Mouse (Mus musculus) kidney, postnatal 14 days (tissue): ENCODE data around the gene Ssbp1.

Source experiments
- DNase-seq: peaks from one replicate; pipeline ENCODE4 v3.0.0; 2022; ENCODE audit warnings: mixed read lengths

Ssbp1 gene

DNA sequence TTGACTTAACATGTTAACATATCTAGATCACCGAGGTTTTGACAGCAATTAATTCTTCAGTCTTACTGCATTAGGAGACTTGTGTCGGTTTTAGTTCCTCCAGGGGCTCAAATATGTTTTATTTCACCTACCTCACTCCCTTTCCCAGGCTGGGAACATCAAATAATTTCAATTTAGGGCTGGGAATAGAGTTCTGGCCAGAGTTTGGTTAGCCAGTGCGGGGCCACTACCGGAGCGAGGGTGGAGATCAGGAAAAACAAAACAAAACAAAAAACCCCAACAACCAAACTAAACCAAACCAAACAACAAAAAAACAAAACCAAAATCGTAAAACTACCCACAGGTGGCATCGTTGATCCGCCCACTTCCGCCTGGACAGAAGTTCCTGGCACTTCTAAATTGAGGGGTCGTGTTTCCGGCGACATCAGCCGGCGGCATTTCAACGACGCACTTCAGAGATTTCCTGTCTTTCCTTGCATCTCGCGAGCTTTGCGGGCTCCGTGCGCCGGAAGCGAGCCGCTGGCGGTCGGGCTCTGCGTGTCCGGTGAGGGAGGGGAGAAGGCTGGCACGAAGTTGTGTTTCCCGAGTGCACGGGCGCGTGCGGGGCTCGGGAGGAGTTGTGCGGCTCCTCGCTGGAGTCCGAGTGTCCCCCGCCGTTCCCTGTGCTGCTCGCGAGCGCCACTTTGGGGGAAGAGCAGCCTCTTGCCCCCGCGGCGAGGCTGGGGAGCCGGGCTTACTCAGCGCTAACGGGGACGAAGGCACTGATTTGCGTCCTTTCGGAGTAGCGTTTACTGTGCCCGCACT is at the start of gene Ssbp1:
Gene Ssbp1, plus strand, starts transcription at position 437 of the 804 bp plus-strand sequence.
- DNase-seq, result peak; percentile 95

DNA sequence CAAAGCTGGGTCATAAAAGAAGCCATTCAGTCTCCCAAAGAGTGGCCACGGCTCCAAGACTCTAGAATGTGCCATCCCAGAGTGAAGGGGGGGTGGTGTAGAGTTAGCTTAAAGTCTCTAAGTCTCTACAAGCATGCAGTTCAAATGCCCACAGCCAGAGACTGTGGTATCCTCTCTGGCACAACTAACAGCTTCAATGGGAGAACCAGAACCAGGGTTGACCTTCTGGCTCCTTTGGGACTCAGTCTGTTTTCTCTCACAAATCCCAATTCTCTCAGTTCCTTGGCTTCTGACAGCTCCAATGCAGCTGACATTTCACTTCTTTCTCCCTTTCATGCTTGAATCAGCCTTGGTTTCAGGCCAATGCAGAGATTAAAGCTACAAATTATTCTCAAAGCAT is 48.1 kb upstream of the Ssbp1 start:
- no peak for DNase-seq

DNA sequence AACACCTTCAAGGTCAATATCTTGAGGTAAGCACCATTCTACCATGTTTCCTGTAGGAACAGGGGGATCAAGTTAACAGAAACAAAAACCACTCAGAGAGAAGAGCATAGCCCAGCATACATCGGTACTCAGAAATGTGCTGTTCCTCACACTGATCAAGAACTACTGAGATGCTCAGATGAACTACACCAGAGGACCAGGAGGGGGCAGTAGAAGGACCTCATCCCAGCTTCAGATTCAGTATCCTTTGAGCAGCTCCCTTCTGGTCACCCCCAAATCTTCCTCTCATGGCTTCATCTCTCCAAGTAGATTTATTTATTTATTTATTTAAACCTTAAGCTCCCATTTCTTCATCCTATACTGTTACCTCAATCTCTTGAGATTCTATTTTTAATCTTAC is 47.4 kb upstream of the Ssbp1 start:
- peak; percentile 39 for DNase-seq

DNA sequence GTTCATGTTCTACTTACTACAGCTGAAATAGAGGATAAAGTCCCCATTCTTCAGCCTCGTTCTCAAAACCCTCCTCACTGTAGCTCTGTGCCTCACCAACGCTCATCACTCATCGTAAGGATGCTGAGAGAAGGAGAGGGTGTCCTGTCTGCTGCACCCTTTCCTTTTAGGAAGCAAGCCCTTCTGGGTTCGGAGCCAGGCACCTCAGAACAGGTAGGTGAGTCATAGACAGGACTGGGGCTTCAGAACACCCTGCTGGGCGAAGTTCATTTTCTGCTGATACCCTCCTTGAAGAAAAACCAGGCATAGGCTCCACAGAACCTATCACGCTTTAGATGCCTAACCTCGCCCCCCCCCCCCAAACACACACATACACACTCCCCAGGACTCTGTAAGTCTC is 43.7 kb upstream of the Ssbp1 start:
- DNase-seq, result no peak

DNA sequence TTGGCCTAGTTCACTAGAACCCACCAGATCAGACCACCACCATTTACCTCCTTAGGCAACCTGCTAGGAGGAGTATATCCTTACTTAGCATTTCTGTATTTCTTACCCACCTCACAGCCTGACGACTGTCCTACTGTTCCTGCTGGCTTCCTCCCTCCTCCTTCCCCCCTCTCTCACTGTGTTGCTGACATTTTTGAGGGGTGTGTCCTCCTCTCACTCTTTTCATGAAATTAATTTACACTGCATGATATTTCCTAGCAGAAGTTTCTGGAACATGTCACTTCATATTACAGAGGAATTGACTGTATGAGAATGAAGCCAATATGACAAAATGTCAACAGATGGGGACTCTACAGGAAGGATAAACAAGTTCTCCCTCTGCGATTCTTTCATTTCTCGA is 42.5 kb upstream of the Ssbp1 start:
- DNase-seq, result no peak

DNA sequence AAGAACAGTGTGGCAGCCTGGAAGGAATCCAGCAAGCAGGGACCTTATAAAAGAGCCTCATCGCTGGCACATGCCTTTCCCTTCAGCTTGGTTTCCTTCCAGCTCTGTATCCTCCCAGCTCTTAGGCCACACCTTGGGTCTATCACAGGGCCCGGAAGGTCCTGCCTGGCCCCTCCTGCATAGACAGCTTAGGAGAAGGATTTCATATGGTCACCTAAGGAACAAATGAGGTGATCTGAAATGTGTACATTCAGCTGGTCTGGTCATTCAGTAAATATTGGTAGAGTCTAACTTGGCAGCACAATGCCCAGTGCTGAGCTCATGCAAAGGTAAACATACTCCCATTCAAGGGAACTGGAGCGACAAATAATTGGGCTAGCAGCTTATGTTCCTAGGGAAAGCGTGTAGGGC is 41.6 kb upstream of the Ssbp1 start:
- no peak for DNase-seq

DNA sequence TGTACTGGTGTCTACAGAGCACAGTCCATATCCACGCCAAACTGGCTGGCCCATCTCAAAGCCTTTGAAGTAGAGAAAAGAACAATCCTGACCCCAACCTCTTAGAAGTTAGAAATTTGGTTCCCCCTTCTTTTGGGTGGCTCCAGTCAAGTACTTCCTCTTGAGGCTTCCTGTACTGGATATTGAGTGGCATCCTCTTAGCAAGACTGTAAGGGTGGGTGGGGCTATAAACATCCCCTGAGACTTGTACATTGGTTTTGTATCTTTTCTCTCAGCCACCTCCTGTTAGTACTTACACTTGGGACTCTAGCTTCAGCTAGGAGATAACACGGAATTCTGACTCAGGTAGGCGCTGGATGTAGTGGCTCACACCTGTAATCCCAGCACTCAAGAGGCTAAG is 40.9 kb upstream of the Ssbp1 start:
- DNase-seq, result no peak

DNA sequence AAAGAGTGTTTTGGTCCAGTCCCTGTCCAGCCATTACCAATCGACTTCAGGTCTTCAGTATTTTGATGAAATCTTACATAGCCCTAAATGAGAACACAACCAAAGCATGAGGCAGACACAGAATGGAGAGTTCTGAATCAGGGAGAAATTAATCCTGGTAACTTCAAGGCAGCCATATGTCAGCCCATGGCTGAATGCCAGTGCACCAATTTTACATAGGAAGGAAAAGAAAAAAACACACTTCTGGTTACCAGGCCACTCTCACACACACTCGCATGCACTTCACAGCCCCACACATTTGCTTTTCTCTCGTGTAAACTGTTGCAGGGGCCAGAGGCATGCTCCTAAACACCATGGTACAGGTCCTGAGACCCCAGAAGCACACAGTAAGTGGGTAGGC is 40.3 kb upstream of the Ssbp1 start:
- DNase-seq, result no peak

DNA sequence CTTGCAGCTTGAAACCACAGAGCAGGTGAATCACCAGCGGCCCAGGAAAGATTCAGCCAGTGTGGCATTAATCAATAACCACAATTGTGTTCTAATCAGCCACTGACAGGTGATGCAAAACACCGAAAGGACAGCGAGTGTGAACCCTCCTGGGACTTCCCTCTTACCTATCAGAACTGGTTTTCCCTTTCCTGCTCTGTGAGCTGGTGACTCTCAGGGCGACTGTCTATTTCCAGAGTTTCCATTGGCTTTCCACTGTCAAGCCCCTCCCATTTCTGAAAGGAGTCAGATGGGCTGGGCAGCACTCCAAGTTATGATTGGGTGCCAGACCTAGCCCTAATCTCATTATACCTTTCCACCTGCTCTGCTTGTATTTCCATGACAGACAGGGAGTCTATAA is 39.8 kb upstream of the Ssbp1 start:
- no peak for DNase-seq

DNA sequence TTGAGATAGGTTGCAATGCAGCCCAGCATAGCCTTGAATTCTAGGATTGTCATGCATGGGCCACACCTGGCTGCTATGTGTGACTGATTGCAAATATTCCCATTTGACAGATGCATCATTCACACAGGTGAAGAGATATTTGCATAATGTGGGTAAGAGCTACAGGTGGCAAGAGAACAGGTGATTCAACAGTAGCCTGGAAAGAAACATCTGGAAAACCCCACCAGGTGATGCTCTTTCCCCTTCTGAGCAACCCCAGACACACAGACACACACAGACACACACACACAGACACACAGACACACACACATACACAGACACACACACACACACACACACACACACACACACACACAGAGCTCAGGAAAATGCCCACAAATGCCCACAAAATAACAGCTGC is 39.3 kb upstream of the Ssbp1 start:
- DNase-seq, result no peak

DNA sequence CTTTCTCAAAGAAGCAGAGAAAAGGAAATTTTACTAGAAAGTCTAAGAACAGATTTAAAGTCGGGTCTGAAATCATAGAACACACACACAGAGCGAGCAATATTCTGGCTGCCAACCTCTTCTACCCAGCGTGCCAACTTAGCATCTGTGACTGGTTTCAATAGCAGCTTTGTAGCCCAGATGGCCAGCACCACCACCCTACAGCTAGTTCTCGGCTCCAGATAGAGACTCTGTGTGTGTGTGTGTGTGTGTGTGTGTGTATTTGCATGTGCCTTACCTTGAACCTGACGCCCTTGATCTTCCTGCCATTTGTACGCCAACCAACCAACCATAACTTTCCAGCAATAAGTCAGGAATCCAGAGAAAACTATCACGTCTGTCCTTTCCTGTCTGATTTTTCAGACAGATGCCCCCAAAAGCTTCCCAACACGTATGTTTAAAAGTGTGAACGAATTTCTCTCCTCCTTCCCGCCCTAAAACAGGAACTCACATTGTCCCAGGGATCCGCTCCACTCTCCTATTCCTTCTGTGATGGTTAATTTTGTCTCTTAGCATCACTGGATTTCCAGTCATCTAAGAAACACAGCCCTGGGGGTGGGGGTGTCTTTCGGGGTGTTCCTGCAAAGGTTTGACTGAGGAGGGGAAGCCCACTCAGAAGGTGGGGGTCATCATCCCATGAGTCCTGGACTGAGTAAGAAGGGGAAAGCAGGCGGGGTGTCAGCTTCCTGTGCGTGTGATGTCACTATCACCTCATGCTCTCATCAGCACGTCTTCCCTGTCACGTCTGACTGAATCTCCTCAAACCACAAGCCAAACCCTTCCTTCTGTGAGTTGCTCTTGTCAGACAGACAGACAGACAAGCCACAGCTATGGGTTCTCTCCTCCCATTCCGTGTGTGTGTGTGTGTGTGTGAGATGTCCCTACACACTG is 38.5 kb upstream of the Ssbp1 start:
- DNase-seq, result no peak

DNA sequence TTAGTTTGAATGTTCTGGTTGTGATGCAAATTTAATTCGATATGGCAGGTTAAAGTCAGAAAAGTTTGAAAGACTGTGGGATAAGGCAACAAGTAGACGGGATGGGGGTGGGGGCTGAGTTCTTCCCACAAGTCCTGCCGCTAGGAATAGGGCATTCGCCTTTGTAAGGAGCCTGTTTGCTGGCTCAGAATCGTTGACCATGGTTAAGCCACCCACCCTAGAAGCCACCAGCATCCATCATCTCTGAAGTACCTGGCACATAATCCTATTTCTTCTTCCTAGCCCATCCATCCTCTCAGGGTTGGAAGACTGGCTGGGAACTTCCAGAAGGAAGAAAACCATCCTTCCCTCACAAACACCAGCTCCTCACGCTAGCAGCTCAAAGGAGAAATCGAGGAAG is 36.5 kb upstream of the Ssbp1 start:
- DNase-seq, result no peak

DNA sequence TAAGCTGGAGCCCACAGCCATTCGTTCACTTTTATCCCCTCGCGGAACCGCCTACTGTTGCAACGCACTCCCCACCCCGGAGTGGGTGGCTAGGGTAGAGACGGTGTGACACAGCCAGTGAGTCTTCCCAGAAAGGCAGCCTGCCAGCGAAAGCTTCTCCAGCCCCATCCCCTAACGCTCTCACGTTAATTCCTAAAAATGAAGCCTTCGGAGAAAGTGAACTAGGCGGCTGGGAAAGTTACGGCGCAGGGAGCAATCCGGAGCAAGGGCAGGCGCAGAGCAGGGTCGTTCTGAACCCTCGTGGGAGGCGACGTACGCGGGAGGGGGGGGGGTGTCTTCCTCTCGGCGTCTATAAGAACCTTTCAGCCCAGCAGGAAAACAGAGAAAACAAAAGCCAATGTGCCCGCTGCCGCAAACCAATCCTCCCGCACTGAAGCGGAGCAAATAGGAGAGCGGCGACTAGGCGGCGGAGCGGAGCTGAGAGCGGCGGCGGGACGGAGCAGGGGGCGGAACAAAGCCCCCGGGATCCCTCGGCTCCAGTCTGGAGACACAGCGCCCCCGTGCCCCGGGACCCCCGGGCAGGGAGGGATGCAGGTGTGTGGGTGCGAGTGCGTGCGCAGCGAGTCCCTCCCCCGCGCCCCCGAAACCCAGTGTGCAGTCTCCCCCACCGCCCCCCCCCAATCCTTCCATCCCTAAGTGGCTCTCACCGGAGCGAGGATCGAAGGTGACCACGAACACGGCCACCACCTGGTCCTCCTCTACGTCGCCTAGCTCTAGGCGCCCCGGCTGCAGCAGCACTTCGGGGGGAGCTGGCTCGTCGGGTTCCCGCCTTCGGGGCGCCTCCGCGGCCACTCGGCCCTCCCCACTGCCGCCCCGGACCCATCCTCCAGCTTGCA is 35.8 kb upstream of the Ssbp1 start:
- peak; percentile 41 for DNase-seq

DNA sequence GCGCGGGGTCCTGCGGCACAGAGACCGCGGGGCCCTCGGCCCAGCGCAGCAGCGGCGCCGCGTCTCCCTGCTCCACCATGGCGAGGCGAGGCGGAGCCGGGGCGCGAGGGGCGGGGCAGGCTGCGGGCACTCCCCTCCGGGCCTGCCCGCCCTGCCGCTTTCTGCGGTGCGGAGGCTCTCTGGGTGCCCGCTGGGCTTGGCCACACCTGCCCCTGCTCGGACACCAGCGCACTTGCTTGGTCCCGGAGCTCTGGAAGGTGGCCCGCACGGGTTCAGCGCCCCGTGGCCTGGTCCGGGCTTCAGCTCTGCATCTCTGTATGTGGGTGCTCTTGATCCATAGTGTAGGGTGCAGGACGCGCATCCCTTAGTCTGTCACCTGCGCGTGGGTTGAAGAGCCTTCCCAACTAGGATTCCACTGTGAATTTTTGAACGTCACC is 35.1 kb upstream of the Ssbp1 start, which contains the start of gene E330009J07Rik:
Gene E330009J07Rik, minus strand, starts transcription at position 89 of the 437 bp plus-strand sequence.
- DNase-seq, result peak; percentile 87

DNA sequence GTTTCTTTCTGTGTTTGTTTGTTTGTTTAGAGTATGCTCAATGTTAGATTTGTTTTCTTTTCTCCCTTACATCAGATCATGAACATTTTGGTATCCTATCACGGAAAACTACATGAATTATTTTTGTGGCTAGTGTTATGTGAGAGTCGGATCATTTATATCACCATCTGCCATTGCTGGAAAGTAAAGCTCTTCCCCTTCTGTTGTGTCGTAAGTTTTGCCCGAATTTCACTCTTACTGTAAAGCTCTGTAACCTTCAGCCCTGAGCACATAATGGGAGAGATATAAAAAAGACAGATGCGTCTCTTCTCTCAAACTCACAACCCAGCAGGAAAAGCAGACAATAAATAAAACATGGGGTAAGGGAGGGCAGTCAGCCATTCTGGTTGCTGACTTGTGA is 32.2 kb upstream of the Ssbp1 start, which contains the start of gene Wee2:
Gene Wee2, plus strand, starts transcription at position 153 of the 400 bp plus-strand sequence.
- DNase-seq, result no peak

DNA sequence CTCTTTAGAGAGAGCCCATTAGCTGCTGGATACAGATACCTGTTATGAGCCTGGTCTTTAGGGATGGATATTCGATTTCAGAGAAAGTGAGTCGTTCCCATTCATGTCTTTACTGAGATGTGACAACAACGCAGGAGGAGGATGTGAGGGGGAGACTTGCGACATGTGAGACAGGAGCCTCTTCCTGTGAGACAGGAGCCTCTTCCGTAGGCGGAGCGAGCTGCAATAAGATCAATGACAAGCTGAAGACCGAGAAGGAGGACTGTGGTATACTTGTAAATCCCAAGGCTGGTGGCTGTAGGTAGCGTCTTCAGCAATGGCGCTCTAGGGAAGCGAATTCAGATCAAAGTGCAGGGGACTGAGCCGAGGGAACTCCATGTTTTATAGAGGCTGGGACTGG is 31.4 kb upstream of the Ssbp1 start:
- no peak for DNase-seq

DNA sequence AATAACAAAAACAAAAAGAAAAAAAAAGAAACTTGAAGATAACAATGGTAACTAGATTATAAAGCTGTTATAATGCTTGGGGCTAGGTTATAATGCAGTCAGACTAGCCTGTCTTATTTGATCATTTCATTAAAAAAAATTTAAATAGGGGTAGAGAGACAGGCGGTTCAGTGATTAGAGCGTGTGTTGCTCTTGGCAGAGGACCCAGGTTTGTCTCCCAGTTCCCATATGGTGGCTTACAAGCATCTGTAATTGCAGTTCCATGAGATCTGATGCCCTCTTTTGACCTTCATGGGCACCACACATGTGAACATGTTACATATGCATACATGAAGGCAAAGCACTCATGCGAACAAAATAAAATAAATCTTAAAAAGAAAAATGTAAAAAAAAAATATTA is 29.9 kb upstream of the Ssbp1 start:
- no peak for DNase-seq

DNA sequence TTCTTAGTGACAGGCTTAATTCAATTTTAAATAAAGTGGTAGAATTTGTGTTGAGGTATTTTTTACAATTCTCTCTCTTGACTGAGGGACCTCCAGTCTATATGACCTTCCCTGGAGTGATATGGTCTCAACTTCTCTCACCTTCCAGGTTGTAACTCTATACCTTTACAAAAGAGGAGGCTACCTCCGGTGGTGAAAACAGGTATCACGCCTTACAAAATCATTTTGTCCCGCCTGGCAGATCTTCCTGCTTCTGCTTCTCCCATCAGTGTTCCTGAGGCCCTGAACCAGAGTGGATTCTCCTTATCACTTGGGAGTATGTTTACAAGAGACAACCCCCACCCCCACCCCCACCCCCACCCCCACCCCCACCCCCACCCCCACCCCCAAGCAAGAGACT is 29.4 kb upstream of the Ssbp1 start:
- no peak for DNase-seq

DNA sequence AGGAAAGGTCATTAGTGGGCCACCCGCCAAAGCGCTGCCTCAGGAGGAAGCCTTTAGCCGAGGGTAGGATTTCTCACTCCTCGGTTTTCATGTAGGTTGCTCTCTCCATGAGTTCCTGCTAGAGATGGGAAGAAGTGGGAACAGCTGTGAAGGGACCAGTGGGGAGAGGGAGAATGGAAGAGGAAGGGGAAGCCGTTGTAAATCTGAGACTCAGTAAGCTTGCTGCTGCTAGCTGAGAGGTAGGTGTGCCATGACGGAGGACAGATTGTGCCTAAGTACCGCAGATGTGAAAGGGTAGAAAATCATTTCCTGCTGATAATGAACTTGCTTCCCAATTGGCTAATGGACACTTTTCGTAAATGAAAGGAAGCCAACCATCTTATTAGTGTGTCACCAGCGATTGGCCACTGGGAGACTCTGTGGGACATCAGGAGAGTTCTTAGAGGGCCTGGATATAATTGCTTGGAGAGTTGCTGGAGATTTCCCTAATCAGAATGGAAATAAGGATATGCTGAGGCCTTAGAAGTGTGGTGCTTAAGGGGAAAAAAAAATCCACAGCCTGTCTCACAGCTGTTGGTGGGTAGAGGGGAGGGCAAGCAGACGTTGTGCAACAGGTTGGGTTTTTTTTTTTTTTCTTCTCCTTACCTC is 27.7 kb upstream of the Ssbp1 start:
- no peak for DNase-seq

DNA sequence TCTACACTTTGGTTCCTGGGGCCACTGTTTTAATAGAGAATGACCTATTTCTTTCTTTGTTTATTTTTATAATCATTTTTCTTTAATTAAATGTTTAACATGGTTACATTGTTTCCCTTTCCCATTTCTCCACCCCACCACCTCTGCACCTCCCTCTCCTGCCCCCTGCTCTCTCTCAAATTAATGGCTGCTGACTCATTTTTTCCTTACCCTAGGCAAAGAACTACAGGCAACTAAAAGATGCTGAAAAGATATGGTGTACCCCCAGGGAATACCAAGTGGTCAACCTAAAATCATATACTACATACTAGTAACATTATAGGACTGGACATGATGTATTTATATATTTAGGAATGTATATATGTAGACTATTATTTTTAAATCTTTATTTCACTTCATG is 22.5 kb upstream of the Ssbp1 start:
- DNase-seq, result no peak

DNA sequence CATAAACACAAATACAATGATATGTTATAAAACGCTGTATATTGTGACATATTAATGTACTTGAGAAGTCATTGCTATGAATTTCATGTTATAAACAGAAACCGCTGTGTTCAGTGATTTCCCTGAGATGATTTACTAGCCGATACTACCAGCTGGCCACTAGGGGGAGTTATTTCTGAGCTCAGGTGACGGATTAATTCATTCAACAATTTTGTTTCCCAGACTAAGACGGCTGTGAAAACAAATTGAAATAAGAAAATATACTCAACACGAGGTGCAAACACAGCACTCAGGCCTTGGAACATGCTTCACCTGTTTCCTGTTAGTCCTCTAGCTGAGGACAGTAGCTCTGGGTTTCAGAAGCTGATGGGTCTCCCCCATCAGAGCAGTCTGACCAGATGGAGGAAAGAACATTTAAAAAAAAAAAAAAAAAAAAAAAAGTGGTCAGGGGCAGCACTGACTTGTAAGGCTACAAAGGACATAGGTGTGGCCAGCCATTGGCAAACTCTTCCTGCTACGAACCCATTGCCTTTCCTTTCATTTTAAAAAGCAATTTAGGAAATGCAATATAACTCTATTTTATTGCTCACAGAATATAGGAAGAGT is 16.6 kb upstream of the Ssbp1 start:
- DNase-seq, result no peak

DNA sequence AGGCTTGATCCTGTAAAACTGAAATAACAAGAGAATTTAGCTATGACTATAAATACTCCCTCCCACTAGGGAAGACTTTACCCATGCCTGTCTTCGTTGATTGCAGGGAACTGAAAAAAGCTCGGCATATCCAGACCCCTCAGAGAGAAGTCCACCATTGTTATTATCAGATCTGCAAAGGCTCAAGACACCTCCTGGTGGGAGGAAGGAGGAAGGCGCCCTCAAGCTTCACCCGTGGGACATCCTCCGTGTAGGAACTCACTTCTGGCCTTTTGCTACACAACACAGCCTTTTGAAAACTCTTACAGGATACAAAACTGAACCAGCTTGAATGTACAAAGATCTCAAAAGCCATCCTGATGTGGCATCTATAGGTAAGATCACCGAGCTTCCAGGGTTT is 5.4 kb upstream of the Ssbp1 start:
- no peak for DNase-seq
